Mouse (Mus musculus): ENCODE measurements around the gene Bbx. TPM values are rescaled to one million over a fixed set of nuclear protein-coding genes. Genes with fewer than 3 reads are reported as not detected.

The Bbx gene
- polyA plus RNA-seq, 1 experiment from 2014 or later = 27.9 TPM

DNA sequence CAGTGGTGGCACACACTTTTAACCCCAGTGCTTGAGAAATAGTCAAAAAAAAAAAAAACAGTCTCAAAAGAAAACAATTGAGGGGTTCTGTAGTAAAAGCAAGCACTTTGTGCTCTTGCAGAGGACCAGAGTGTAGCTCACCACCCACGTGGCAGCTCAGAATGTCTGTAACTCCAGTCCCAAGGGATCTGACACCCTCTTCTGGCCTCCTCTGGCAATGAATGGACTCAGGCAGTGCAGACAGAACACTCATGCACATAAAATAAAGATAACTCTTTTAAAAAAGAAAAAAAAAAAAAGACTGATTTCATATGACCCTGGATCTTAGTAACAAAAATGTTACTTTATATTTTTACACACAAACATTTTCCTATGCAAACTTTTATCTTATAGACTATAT lies 12.1 kb downstream of the Bbx start:
- no peaks in the 10 kb centered on the region for H3K4me1 ChIP-seq (ENCODE audit: control insufficient read depth, insufficient read depth, low read length)
- no peaks in the 10 kb centered on the region; the same call in 1 of the 2 replicates for H3K36me3 ChIP-seq (ENCODE audit: control insufficient read depth, insufficient read depth)
- H3K27ac ChIP-seq (ENCODE audit: low read length) = no peak overlapping the region
- H3K4me3 ChIP-seq (ENCODE audit: low read length) = no peak overlapping the region
- H3K4me2 ChIP-seq (ENCODE audit: low read depth, low read length) = no peak overlapping the region
- H3K27me3 ChIP-seq (ENCODE audit: control insufficient read depth, insufficient read depth, low read length) = no peaks in the 10 kb centered on the region
- 34% methylated on average over 1 of the region's 1 CpGs for WGBS
- no peak overlapping the region for H3K9ac ChIP-seq (ENCODE audit: low read length)
- no peak for ATAC-seq (replicated peaks; ENCODE audit: extremely low read depth, insufficient read depth, low FRiP score)
- no peaks in the 10 kb centered on the region for H3K9me3 ChIP-seq (replicated peaks; ENCODE audit: control insufficient read depth, low read length)

DNA sequence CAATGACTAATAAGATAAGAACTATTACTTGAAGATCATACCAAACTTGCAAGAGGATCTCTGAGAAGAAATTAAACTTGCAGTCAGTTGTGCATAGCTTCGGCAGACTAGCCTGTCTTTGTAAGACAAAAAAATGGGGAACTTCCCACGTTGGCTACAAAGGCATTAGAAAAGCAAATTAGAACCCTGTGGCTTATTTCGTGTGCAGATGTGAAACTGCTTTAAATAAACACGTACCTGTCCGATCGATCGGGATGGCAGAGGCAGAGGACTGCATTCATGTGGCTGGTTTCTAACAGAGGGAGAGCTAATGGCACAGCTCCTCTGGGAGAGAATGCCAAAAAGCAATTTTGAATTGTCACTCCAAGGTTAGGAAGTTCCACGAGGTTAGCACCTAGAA lies 16.8 kb downstream of the Bbx start:
- Histone ChIP-seq H3K27ac (ENCODE audit: low read length) (no peak overlapping the region), H3K4me3 (ENCODE audit: low read length) (no peak overlapping the region), H3K36me3 (ENCODE audit: control insufficient read depth, insufficient read depth) (peaks cover 3% of the 10 kb centered on the region; the same call in 1 of the 2 replicates), H3K4me1 (ENCODE audit: control insufficient read depth, insufficient read depth, low read length) (no peaks in the 10 kb centered on the region), H3K9me3 (replicated peaks; ENCODE audit: control insufficient read depth, low read length) (no peaks in the 10 kb centered on the region), H3K4me2 (ENCODE audit: low read depth, low read length) (no peak overlapping the region), H3K9ac (ENCODE audit: low read length) (no peak overlapping the region), H3K27me3 (ENCODE audit: control insufficient read depth, insufficient read depth, low read length) (no peaks in the 10 kb centered on the region)
- ATAC-seq (replicated peaks; ENCODE audit: extremely low read depth, insufficient read depth, low FRiP score) = no peak
- WGBS = 83% methylated on average over 8 of the region's 8 CpGs

DNA sequence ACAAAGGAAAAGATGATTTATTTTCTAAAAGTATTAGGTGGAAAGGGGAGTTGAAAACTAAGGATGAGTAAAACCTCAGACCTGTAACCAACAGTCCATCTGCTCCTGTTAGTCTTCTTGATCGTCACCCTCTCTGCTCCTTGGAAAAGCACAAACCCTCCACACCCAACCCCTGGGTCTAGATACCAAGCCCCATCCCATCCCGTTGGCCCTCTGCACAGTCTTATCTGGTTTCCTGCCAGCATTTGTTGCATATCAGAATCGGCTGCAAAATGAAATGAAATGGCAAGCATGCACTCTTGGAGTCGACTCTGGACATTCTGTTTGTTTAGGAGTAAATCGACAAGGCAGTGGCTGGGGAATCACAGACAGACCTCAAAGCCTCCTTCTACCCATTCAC lies 29.3 kb downstream of the Bbx start:
- H3K27me3 ChIP-seq (ENCODE audit: control insufficient read depth, insufficient read depth, low read length) = no peaks in the 10 kb centered on the region
- H3K36me3 ChIP-seq (ENCODE audit: control insufficient read depth, insufficient read depth) = peaks cover 3% of the 10 kb centered on the region; the same call in 1 of the 2 replicates
- H3K4me1 ChIP-seq (ENCODE audit: control insufficient read depth, insufficient read depth, low read length) = peaks cover 14% of the 10 kb centered on the region
- H3K9ac ChIP-seq (ENCODE audit: low read length) = no peak overlapping the region
- WGBS = 20% methylated on average over 5 of the region's 5 CpGs
- no peak overlapping the region for H3K27ac ChIP-seq (ENCODE audit: low read length)
- H3K9me3 ChIP-seq (replicated peaks; ENCODE audit: control insufficient read depth, low read length) = no peaks in the 10 kb centered on the region
- H3K4me2 ChIP-seq (ENCODE audit: low read depth, low read length) = no peak overlapping the region
- no peak overlapping the region for H3K4me3 ChIP-seq (ENCODE audit: low read length)
- no peak for ATAC-seq (replicated peaks; ENCODE audit: extremely low read depth, insufficient read depth, low FRiP score)

DNA sequence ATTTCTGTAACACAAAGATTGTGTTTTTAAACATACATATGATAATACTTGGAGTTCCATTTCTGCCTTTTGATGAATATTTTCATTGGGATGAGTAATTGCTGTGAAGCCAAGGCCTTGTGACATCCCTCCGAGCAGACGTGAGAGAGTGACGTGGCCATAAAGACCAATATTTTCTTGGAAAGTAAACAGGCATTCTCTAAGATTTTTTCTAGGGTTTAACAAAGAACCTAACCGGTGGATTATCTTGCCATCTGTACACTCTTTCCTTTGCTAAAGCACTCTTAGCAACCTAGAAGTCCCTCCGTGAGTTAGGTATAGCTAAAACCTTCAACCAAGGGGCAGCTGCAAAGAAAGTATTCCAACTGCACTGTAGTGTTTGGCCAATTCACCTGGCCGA lies 32.4 kb downstream of the Bbx start:
- 65% methylated on average over 6 of the region's 6 CpGs for WGBS
- H3K4me2 ChIP-seq (ENCODE audit: low read depth, low read length) = peak overlapping the region; percentile 17; the same call in 1 of the 2 replicates
- H3K27me3 ChIP-seq (ENCODE audit: control insufficient read depth, insufficient read depth, low read length) = no peaks in the 10 kb centered on the region
- no peak for ATAC-seq (replicated peaks; ENCODE audit: extremely low read depth, insufficient read depth, low FRiP score)
- H3K9me3 ChIP-seq (replicated peaks; ENCODE audit: control insufficient read depth, low read length) = no peaks in the 10 kb centered on the region
- H3K9ac ChIP-seq (ENCODE audit: low read length) = no peak overlapping the region
- H3K4me3 ChIP-seq (ENCODE audit: low read length) = no peak overlapping the region
- peaks cover 14% of the 10 kb centered on the region for H3K4me1 ChIP-seq (ENCODE audit: control insufficient read depth, insufficient read depth, low read length)
- H3K27ac ChIP-seq (ENCODE audit: low read length) = peak overlapping the region; percentile 6; the same call in 1 of the 2 replicates
- peaks cover 3% of the 10 kb centered on the region; the same call in 1 of the 2 replicates for H3K36me3 ChIP-seq (ENCODE audit: control insufficient read depth, insufficient read depth)

DNA sequence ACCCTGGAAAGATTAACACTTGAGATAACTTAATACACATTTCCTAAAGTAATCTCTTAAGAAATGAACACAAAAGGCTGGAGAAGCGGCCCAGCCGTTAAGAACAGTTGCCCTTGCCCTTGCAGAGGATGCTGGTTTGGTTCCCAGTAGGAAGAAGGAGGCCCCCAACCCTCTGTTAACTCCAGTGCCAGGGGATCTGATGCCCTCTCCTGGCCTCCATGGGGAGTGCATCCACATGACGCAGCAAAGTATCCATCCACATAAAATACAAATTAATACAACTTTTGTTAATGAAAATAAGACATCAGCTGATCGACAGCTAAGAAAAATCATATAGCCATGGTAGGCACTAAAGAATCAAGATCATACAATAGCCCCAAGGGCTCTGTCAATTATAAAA lies 33.6 kb downstream of the Bbx start:
- Histone ChIP-seq H3K27ac (ENCODE audit: low read length) (no peak overlapping the region), H3K36me3 (ENCODE audit: control insufficient read depth, insufficient read depth) (peaks cover 3% of the 10 kb centered on the region; the same call in 1 of the 2 replicates), H3K4me2 (ENCODE audit: low read depth, low read length) (no peak overlapping the region), H3K9ac (ENCODE audit: low read length) (no peak overlapping the region), H3K27me3 (ENCODE audit: control insufficient read depth, insufficient read depth, low read length) (no peaks in the 10 kb centered on the region), H3K4me3 (ENCODE audit: low read length) (no peak overlapping the region), H3K9me3 (replicated peaks; ENCODE audit: control insufficient read depth, low read length) (no peaks in the 10 kb centered on the region), H3K4me1 (ENCODE audit: control insufficient read depth, insufficient read depth, low read length) (peaks cover 13% of the 10 kb centered on the region)
- WGBS = 79% methylated on average over 4 of the region's 4 CpGs
- no peak for ATAC-seq (replicated peaks; ENCODE audit: extremely low read depth, insufficient read depth, low FRiP score)

DNA sequence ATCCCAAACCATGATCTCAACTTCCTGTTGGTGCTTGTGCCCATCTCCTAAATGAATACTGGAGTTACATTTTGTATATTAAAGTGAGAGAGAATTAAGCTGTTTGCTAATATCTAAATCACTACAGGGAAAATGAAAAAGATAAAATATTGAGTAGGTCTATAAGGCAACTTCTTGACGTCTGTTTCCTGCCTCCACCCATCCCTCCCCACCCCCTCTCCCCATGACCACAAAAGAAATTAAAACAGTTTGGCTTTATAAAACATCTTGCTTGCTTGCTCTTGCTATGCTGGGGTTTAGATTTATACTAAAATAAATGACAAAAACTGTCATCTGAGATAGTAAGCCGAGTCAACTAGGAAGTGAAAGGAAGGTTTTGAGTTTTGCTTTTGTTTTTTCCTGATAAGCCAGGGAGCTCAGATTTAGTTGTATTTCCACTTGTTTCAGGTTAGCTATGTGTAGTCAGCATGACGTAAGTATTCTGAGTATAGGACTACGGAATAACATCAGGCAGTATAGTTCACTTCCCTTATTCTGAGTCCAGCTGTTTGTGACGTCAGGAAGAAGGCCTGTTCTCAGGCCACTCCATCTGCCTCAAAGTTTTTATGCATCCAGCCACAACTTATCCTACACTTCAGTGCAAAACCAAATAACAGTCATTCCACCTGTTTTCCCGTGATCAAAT lies 36.1 kb downstream of the Bbx start:
- Histone ChIP-seq H3K4me3 (ENCODE audit: low read length) (no peak overlapping the region), H3K4me2 (ENCODE audit: low read depth, low read length) (no peak overlapping the region), H3K9ac (ENCODE audit: low read length) (no peak overlapping the region), H3K4me1 (ENCODE audit: control insufficient read depth, insufficient read depth, low read length) (peaks cover 5% of the 10 kb centered on the region; the same call in 1 of the 2 replicates), H3K27ac (ENCODE audit: low read length) (no peak overlapping the region), H3K36me3 (ENCODE audit: control insufficient read depth, insufficient read depth) (no peaks in the 10 kb centered on the region), H3K9me3 (replicated peaks; ENCODE audit: control insufficient read depth, low read length) (no peaks in the 10 kb centered on the region), H3K27me3 (ENCODE audit: control insufficient read depth, insufficient read depth, low read length) (no peaks in the 10 kb centered on the region)
- ATAC-seq (replicated peaks; ENCODE audit: extremely low read depth, insufficient read depth, low FRiP score) = no peak
- 64% methylated on average over 6 of the region's 6 CpGs for WGBS

DNA sequence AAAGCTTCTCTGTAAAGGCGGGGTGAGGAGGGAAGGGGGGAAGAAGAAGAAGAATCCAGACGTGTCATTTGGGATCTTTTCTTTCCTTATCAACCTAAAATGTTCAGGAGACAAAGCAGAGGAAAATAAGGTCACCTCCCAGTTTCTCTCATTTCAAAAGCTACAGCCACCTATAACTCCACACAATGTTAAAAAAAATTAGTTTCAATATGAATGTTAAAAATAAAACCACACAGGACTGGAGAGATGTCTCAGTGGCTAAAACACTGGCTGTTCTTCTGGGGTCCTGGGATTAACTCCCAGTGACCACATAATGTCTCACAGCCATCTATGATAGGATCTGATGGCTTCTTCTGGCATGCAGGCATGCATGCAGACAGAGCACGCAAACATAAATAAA lies 43.7 kb downstream of the Bbx start:
- H3K4me3 ChIP-seq (ENCODE audit: low read length) = no peak overlapping the region
- no peak overlapping the region for H3K27ac ChIP-seq (ENCODE audit: low read length)
- H3K4me1 ChIP-seq (ENCODE audit: control insufficient read depth, insufficient read depth, low read length) = no peaks in the 10 kb centered on the region
- H3K4me2 ChIP-seq (ENCODE audit: low read depth, low read length) = no peak overlapping the region
- no peak for ATAC-seq (replicated peaks; ENCODE audit: extremely low read depth, insufficient read depth, low FRiP score)
- H3K9ac ChIP-seq (ENCODE audit: low read length) = no peak overlapping the region
- H3K27me3 ChIP-seq (ENCODE audit: control insufficient read depth, insufficient read depth, low read length) = no peaks in the 10 kb centered on the region
- no peaks in the 10 kb centered on the region for H3K36me3 ChIP-seq (ENCODE audit: control insufficient read depth, insufficient read depth)
- WGBS = 69% methylated on average over 3 of the region's 3 CpGs
- H3K9me3 ChIP-seq (replicated peaks; ENCODE audit: control insufficient read depth, low read length) = no peaks in the 10 kb centered on the region

DNA sequence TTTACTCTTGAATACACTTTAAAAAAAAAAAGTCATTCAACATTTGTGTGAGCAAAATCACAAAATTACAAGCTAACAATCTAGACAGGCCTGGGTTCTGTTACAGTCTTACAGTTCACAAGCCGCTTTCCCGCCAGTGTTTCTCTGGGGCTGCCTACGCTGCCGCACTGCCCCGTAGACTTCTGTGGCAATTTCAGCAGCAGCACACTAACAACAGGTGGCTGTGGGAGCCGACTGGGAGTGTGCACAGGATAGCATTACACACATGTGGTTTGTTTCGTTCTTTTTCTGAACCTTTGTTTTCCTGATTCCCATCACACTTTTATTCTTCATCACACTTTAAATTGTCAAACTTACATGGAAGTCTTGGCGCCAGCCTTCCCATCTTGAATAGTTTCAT lies 48.6 kb downstream of the Bbx start:
- Histone ChIP-seq H3K27me3 (ENCODE audit: control insufficient read depth, insufficient read depth, low read length) (no peaks in the 10 kb centered on the region), H3K4me1 (ENCODE audit: control insufficient read depth, insufficient read depth, low read length) (peaks cover 15% of the 10 kb centered on the region), H3K9ac (ENCODE audit: low read length) (no peak overlapping the region), H3K9me3 (replicated peaks; ENCODE audit: control insufficient read depth, low read length) (no peaks in the 10 kb centered on the region), H3K27ac (ENCODE audit: low read length) (no peak overlapping the region), H3K4me2 (ENCODE audit: low read depth, low read length) (no peak overlapping the region), H3K36me3 (ENCODE audit: control insufficient read depth, insufficient read depth) (no peaks in the 10 kb centered on the region), H3K4me3 (ENCODE audit: low read length) (no peak overlapping the region)
- no peak for ATAC-seq (replicated peaks; ENCODE audit: extremely low read depth, insufficient read depth, low FRiP score)
- WGBS = 93% methylated on average over 8 of the region's 8 CpGs

DNA sequence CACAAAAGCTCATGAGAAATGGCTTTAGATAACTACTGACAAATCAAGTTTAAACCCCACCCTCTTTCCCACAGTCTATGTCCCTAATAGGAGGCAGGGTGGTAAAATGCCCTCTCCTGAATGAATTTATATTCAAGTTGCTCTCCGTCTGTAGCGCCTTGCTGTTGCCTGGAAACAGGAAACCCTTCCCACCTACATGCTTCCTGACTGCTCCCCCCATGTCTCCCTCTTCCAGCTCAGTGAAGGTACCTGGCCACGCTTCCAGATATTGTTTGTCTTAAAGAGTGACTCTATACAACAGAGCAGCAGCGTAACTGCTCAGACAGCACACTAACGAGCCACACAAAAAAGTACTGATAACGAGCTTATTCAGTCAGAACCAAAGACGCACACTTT lies 50.8 kb downstream of the Bbx start:
- ATAC-seq (replicated peaks; ENCODE audit: extremely low read depth, insufficient read depth, low FRiP score) = 0 out of 2 replicates have a peak, but pooled peaks have one; percentile 28
- peak overlapping the region; percentile 16; the same call in 1 of the 2 replicates for H3K27ac ChIP-seq (ENCODE audit: low read length)
- 31% methylated on average over 7 of the region's 7 CpGs for WGBS

More for the DNA sequence above, 50.8 kb downstream of the Bbx start:
- H3K9me3 ChIP-seq (replicated peaks; ENCODE audit: control insufficient read depth, low read length) = no peaks in the 10 kb centered on the region
- H3K4me2 ChIP-seq (ENCODE audit: low read depth, low read length) = peak overlapping the region; percentile 57
- H3K4me1 ChIP-seq (ENCODE audit: control insufficient read depth, insufficient read depth, low read length) = peaks cover 15% of the 10 kb centered on the region
- no peaks in the 10 kb centered on the region for H3K36me3 ChIP-seq (ENCODE audit: control insufficient read depth, insufficient read depth)
- H3K4me3 ChIP-seq (ENCODE audit: low read length) = peak overlapping the region; percentile 26
- H3K27me3 ChIP-seq (ENCODE audit: control insufficient read depth, insufficient read depth, low read length) = no peaks in the 10 kb centered on the region
- no peak overlapping the region for H3K9ac ChIP-seq (ENCODE audit: low read length)
